Mouse (Mus musculus): ENCODE data around the gene Cabp2.

Cabp2 gene

GRCm38 (mm10) chr19:4082219-4082965 is 1.0 kb downstream of the Cabp2 start:
- no peak for DNase-seq

GRCm38 (mm10) chr19:4083316-4083715 is 1.9 kb downstream of the Cabp2 start:
- DNase-seq = no peak

GRCm38 (mm10) chr19:4083826-4084225 is 2.4 kb downstream of the Cabp2 start:
- no peak for DNase-seq

GRCm38 (mm10) chr19:4084984-4085383 is 3.6 kb downstream of the Cabp2 start:
- DNase-seq = peak in 1 of 2 experiments; percentile 35

- no peak for DNase-seq
These were observed 4.8 kb downstream of the Cabp2 start for GRCm38 (mm10) chr19:4086156-4086555.

- no peak for DNase-seq
These were observed 5.7 kb downstream of the Cabp2 start for GRCm38 (mm10) chr19:4087090-4087489.

GRCm38 (mm10) chr19:4088146-4088545 is 6.8 kb downstream of the Cabp2 start:
- no peak for DNase-seq

- no peak for DNase-seq
These were observed 7.8 kb downstream of the Cabp2 start for GRCm38 (mm10) chr19:4089128-4089527.

- no peak for DNase-seq
These were observed 9.1 kb downstream of the Cabp2 start for GRCm38 (mm10) chr19:4090446-4090845.

- DNase-seq = no peak
These were observed 10.0 kb downstream of the Cabp2 start for GRCm38 (mm10) chr19:4091383-4091782.

GRCm38 (mm10) chr19:4092750-4093149 is 11.4 kb downstream of the Cabp2 start:
- no peak for DNase-seq

- no peak for DNase-seq
These were observed 12.4 kb downstream of the Cabp2 start for GRCm38 (mm10) chr19:4093772-4094171.

- DNase-seq = no peak
These were observed 13.0 kb downstream of the Cabp2 start for GRCm38 (mm10) chr19:4094348-4094747.

GRCm38 (mm10) chr19:4094774-4095303 is 13.5 kb downstream of the Cabp2 start:
- DNase-seq = no peak

GRCm38 (mm10) chr19:4095802-4096201 is 14.4 kb downstream of the Cabp2 start:
- DNase-seq = no peak

- DNase-seq = peak; percentile 99 to 100
These were observed 15.5 kb downstream of the Cabp2 start, which contains the start of gene Cdk2ap2 for GRCm38 (mm10) chr19:4096642-4097440. Gene Cdk2ap2, plus strand, starts transcription at chr19:4097182.

GRCm38 (mm10) chr19:4097441-4097825 is 16.1 kb downstream of the Cabp2 start:
- peak in 1 of 2 experiments; percentile 87 for DNase-seq

- DNase-seq = peak; percentile 34 to 50
These were observed 17.0 kb downstream of the Cabp2 start for GRCm38 (mm10) chr19:4098426-4098825.

- DNase-seq = peak; percentile 94 to 96
These were observed 17.7 kb downstream of the Cabp2 start for GRCm38 (mm10) chr19:4099056-4099455.

- peak; percentile 87 to 88 for DNase-seq
These were observed 18.7 kb downstream of the Cabp2 start, which contains the start of gene Pitpnm1 for GRCm38 (mm10) chr19:4099837-4100717. Gene Pitpnm1, plus strand, starts transcription at chr19:4099998.

GRCm38 (mm10) chr19:4100718-4101261 is 19.4 kb downstream of the Cabp2 start:
- DNase-seq = peak; percentile 45 to 60

GRCm38 (mm10) chr19:4101466-4101865 is 20.1 kb downstream of the Cabp2 start:
- DNase-seq = no peak
